Mouse (Mus musculus) forebrain, embryonic 15.5 days (tissue): ENCODE results near the gene Btn2a2. TPM values are rescaled to one million over a fixed set of nuclear protein-coding genes. Genes with fewer than 3 reads are reported as not detected.

Experiments used
- ATAC-seq: fragments of 200-750 bp; cut with Nextera tagmentation; replicated peaks from 2 replicates; pipeline ENCODE4 v1.8.0; 2017; ENCODE audit warnings: mild to moderate bottlenecking, moderate TSS enrichment, moderate library complexity
- H3K27ac ChIP-seq: fragments of 300-500 bp; sonication (generic); replicated peaks from 2 replicates; pipeline ENCODE4 v1.5.1; 2015; ENCODE audit warnings: mild to moderate bottlenecking, inconsistent platforms
- H3K27me3 ChIP-seq: fragments of 300-500 bp; sonication (generic); 2 replicates; pipeline ENCODE4 v1.6.1; 2015; ENCODE audit warnings: inconsistent platforms
- H3K36me3 ChIP-seq: fragments of 300-500 bp; sonication (generic); 2 replicates; pipeline ENCODE4 v1.6.1; 2015; ENCODE audit warnings: mild to moderate bottlenecking, inconsistent platforms
- H3K4me1 ChIP-seq: fragments of 300-500 bp; sonication (generic); 2 replicates; pipeline ENCODE4 v1.6.1; 2015; ENCODE audit warnings: inconsistent platforms
- H3K4me2 ChIP-seq: fragments of 300-500 bp; sonication (generic); replicated peaks from 2 replicates; pipeline ENCODE4 v1.6.1; 2015; ENCODE audit warnings: mild to moderate bottlenecking, inconsistent platforms
- H3K4me3 ChIP-seq: fragments of 300-500 bp; sonication (generic); 2 replicates; pipeline ENCODE4 v1.5.1; 2015; ENCODE audit warnings: mild to moderate bottlenecking, inconsistent platforms
- H3K9ac ChIP-seq: fragments of 300-500 bp; sonication (generic); replicated peaks from 2 replicates; pipeline ENCODE4 v1.6.1; 2015; ENCODE audit warnings: mild to moderate bottlenecking, inconsistent platforms
- H3K9me3 ChIP-seq: fragments of 300-500 bp; sonication (generic); 2 replicates; pipeline ENCODE4 v1.6.1; 2016; ENCODE audit warnings: inconsistent platforms
- WGBS: fragments of 180-500 bp; shearing (Covaris S2); methylation state at CpG from one replicate; pipeline ENCODE4 v1.1.7; 2015; ENCODE audit warnings: mixed read lengths; 5-methylcytosine and 5-hydroxymethylcytosine counted together
- polyA plus RNA-seq: library from polyadenylated mRNA; unstranded; fragments of >200 nt; fragmentation: Nextera tagmentation; extraction: Ambion mirVana; gene quantifications from 2 replicates; pipeline ENCODE4 v1.2.1, GENCODE M21; 2015

The Btn2a2 gene
- polyA plus RNA-seq, 1 experiment from 2014 or later, result not detected

- Histone ChIP-seq H3K4me1 (peaks cover 15% of the 10 kb centered on the region), H3K9ac (no peak overlapping the region)
- under 1% methylated on average over 6 of the region's 6 CpGs for WGBS
Measured at GRCm38 (mm10) chr13:23518295-23518603, 29.6 kb upstream of the Btn2a2 start.

GRCm38 (mm10) chr13:23517603-23518294 lies 29.1 kb upstream of the Btn2a2 start:
- Histone ChIP-seq H3K4me1 (peaks cover 15% of the 10 kb centered on the region), H3K27ac (peak overlapping the region; percentile 57), H3K27me3 (no peaks in the 10 kb centered on the region), H3K4me2 (peak overlapping the region; percentile 73), H3K36me3 (no peaks in the 10 kb centered on the region), H3K4me3 (peak overlapping the region; percentile 47), H3K9ac (0 out of 2 replicates have a peak overlapping the region, but pooled peaks have one; percentile 31), H3K9me3 (no peaks in the 10 kb centered on the region)
- peak; percentile 90 for ATAC-seq
- under 1% methylated on average over 27 of the region's 27 CpGs for WGBS

More at GRCm38 (mm10) chr13:23518295-23518603, 29.6 kb upstream of the Btn2a2 start:
- no peak for ATAC-seq
- Histone ChIP-seq H3K9me3 (no peaks in the 10 kb centered on the region), H3K27me3 (no peaks in the 10 kb centered on the region), H3K36me3 (no peaks in the 10 kb centered on the region), H3K4me3 (peak overlapping the region; percentile 47), H3K4me2 (peak overlapping the region; percentile 73), H3K27ac (0 out of 2 replicates have a peak overlapping the region, but pooled peaks have one; percentile 14)

GRCm38 (mm10) chr13:23516822-23517602 lies 28.4 kb upstream of the Btn2a2 start:
- H3K9ac ChIP-seq, result peak overlapping the region; percentile 38; the same call in 1 of the 2 replicates
- peak overlapping the region; percentile 60; the same call in 1 of the 2 replicates for H3K27ac ChIP-seq

GRCm38 (mm10) chr13:23515826-23516620 lies 27.4 kb upstream of the Btn2a2 start:
- H3K36me3 ChIP-seq, result no peaks in the 10 kb centered on the region
- no peaks in the 10 kb centered on the region for H3K9me3 ChIP-seq
- H3K27ac ChIP-seq, result no peak overlapping the region
- ATAC-seq, result peak; percentile 20; the same call in 1 of the 2 replicates
- H3K9ac ChIP-seq, result peak overlapping the region; percentile 33; the same call in 1 of the 2 replicates
- no peaks in the 10 kb centered on the region for H3K27me3 ChIP-seq
- 54% methylated on average over 15 of the region's 15 CpGs for WGBS
- peak overlapping the region; percentile 73 for H3K4me2 ChIP-seq
- peaks cover 12% of the 10 kb centered on the region for H3K4me1 ChIP-seq
- H3K4me3 ChIP-seq, result peak overlapping the region; percentile 47

More at GRCm38 (mm10) chr13:23516822-23517602, 28.4 kb upstream of the Btn2a2 start:
- ATAC-seq, result peak; percentile 78
- Histone ChIP-seq H3K9me3 (no peaks in the 10 kb centered on the region), H3K4me1 (peaks cover 15% of the 10 kb centered on the region), H3K36me3 (no peaks in the 10 kb centered on the region), H3K4me2 (peak overlapping the region; percentile 73), H3K4me3 (peak overlapping the region; percentile 47), H3K27me3 (no peaks in the 10 kb centered on the region)
- WGBS, result under 1% methylated on average over 19 of the region's 19 CpGs

- no peaks in the 10 kb centered on the region for H3K36me3 ChIP-seq
- 81% methylated on average over 5 of the region's 5 CpGs for WGBS
Measured at GRCm38 (mm10) chr13:23515281-23515680, 26.6 kb upstream of the Btn2a2 start.

GRCm38 (mm10) chr13:23513517-23513916 lies 24.9 kb upstream of the Btn2a2 start:
- H3K27ac ChIP-seq, result no peak overlapping the region
- H3K4me3 ChIP-seq, result no peak overlapping the region
- ATAC-seq, result no peak
- WGBS, result 90% methylated on average over 1 of the region's 1 CpGs
- H3K27me3 ChIP-seq, result no peaks in the 10 kb centered on the region
- H3K36me3 ChIP-seq, result no peaks in the 10 kb centered on the region
- H3K4me2 ChIP-seq, result no peak overlapping the region
- no peaks in the 10 kb centered on the region for H3K9me3 ChIP-seq
- H3K4me1 ChIP-seq, result peaks cover 7% of the 10 kb centered on the region
- no peak overlapping the region for H3K9ac ChIP-seq

More at GRCm38 (mm10) chr13:23515281-23515680, 26.6 kb upstream of the Btn2a2 start:
- Histone ChIP-seq H3K4me3 (no peak overlapping the region), H3K4me2 (no peak overlapping the region), H3K27ac (no peak overlapping the region), H3K9me3 (no peaks in the 10 kb centered on the region), H3K27me3 (no peaks in the 10 kb centered on the region), H3K9ac (no peak overlapping the region), H3K4me1 (peaks cover 12% of the 10 kb centered on the region)
- ATAC-seq, result no peak

GRCm38 (mm10) chr13:23510127-23510526 lies 21.5 kb upstream of the Btn2a2 start:
- Histone ChIP-seq H3K4me3 (no peak overlapping the region), H3K27me3 (no peaks in the 10 kb centered on the region), H3K27ac (no peak overlapping the region), H3K4me2 (no peak overlapping the region), H3K4me1 (peaks cover 4% of the 10 kb centered on the region), H3K36me3 (no peaks in the 10 kb centered on the region), H3K9ac (no peak overlapping the region), H3K9me3 (no peaks in the 10 kb centered on the region)
- no peak for ATAC-seq
- 32% methylated on average over 1 of the region's 1 CpGs for WGBS

- WGBS, result 27% methylated on average over 14 of the region's 14 CpGs
- Histone ChIP-seq H3K27me3 (no peaks in the 10 kb centered on the region), H3K9ac (no peak overlapping the region), H3K27ac (no peak overlapping the region), H3K4me3 (no peak overlapping the region), H3K36me3 (no peaks in the 10 kb centered on the region), H3K9me3 (no peaks in the 10 kb centered on the region), H3K4me2 (no peak overlapping the region), H3K4me1 (peaks cover 4% of the 10 kb centered on the region)
- no peak for ATAC-seq
Measured at GRCm38 (mm10) chr13:23506819-23507515, 18.3 kb upstream of the Btn2a2 start.

GRCm38 (mm10) chr13:23506351-23506750 lies 17.7 kb upstream of the Btn2a2 start:
- H3K27ac ChIP-seq, result no peak overlapping the region
- WGBS, result 10% methylated on average over 13 of the region's 13 CpGs
- H3K36me3 ChIP-seq, result no peaks in the 10 kb centered on the region
- H3K4me3 ChIP-seq, result no peak overlapping the region
- H3K9ac ChIP-seq, result no peak overlapping the region
- no peaks in the 10 kb centered on the region for H3K9me3 ChIP-seq
- peaks cover 4% of the 10 kb centered on the region for H3K4me1 ChIP-seq
- H3K4me2 ChIP-seq, result no peak overlapping the region
- no peaks in the 10 kb centered on the region for H3K27me3 ChIP-seq
- ATAC-seq, result no peak

GRCm38 (mm10) chr13:23505662-23506345 lies 17.1 kb upstream of the Btn2a2 start:
- H3K9ac ChIP-seq, result no peak overlapping the region
- WGBS, result 7% methylated on average over 14 of the region's 14 CpGs
- H3K27me3 ChIP-seq, result no peaks in the 10 kb centered on the region
- no peak overlapping the region for H3K27ac ChIP-seq
- no peaks in the 10 kb centered on the region for H3K9me3 ChIP-seq
- peaks cover 4% of the 10 kb centered on the region for H3K4me1 ChIP-seq
- no peak overlapping the region for H3K4me2 ChIP-seq
- H3K36me3 ChIP-seq, result no peaks in the 10 kb centered on the region
- ATAC-seq, result no peak
- 0 out of 2 replicates have a peak overlapping the region, but pooled peaks have one; percentile 2 for H3K4me3 ChIP-seq

GRCm38 (mm10) chr13:23503797-23504196 lies 15.1 kb upstream of the Btn2a2 start:
- no peak overlapping the region for H3K4me3 ChIP-seq
- H3K9ac ChIP-seq, result no peak overlapping the region
- H3K27ac ChIP-seq, result no peak overlapping the region
- peaks cover 4% of the 10 kb centered on the region for H3K4me1 ChIP-seq
- WGBS, result 2% methylated on average over 9 of the region's 9 CpGs
- ATAC-seq, result peak; percentile 54; the same call in 1 of the 2 replicates
- H3K4me2 ChIP-seq, result no peak overlapping the region
- H3K36me3 ChIP-seq, result no peaks in the 10 kb centered on the region
- H3K27me3 ChIP-seq, result no peaks in the 10 kb centered on the region
- no peaks in the 10 kb centered on the region for H3K9me3 ChIP-seq
